Mouse (Mus musculus) granulocyte monocyte progenitor cell, adult 5-6 weeks (primary cell): ENCODE measurements around the gene Dand5. TPM values are rescaled to one million over a fixed set of nuclear protein-coding genes. Genes with fewer than 3 reads are reported as not detected.

Experiments
- ATAC-seq: replicated peaks from 2 replicates; pipeline ENCODE4 v1.8.0; 2016; ENCODE audit warnings: mild to moderate bottlenecking, moderate TSS enrichment, inconsistent platforms; ENCODE audit not compliant: poor library complexity, severe bottlenecking
- total RNA-seq, 2 experiments: library from RNA; stranded (forward) in 1 of 2; stranded (reverse) in 1 of 2; fragments of 200-712, 200-1000 nt in 1 of 2; fragments of >200 nt in 1 of 2; fragmentation: Nextera tagmentation in 1 of 2; gene quantifications; 2 replicates each; pipeline ENCODE4 v1.2.3; 2014 to 2017

Dand5 gene
- total RNA-seq, 2 experiments from 2014 or later: 3.6 to 4.7 TPM

DNA sequence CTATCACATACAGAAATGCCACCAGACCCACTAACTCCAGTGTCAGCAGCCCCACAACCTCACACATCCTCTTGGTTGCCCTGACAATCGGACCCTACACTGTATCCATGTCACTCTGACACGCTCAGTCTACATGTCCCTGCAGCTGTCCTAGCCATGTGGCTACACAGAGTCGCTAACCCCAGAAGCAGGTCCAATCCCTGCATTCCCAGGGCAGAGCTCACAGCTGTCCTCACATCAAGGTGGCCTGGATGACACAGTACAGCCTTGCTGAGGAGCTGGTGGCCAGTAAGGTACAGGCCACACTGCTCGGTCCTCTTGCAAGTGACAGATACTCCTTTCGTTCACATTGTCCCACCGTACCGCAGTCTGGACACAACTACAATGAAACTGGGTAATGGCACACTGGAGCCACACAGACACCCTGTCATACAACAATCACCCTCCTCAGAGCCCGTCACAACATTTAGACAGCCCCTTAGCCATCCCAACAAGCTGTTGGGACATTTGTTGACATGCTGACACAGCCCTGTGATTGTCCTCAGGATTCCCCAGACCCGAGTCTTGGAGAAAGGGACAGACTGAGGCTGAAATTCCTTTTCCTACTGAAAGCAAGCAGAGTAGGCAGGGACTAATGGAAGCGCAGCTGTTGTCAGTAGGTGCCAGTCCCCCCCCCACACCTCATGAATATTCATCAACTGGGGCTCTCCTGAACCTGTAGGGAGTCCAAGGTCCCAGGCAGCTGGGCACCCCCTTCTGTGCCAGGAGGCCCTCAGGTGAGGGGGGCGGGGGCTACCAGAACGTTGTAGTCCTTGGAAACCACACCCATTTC lies 13.3 kb downstream of the Dand5 start:
- no peak for ATAC-seq

DNA sequence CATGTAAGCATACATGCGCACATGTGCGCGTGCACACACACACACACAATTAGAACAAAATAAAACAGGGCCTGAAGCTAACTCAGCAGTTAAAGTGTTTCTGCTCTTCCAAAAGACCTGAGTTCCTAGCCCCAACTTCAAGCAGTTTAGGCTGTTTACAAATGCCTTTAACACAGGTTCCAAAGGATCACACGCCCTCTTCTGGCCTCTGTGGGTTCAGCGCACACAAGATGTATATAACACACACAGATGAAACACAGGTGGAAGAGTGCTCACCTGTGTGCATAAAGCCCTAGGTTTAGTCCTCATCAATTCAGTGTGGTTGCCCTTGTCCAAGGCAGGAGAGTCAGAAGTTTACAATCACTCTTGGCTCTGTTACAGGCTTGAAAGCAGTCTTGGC lies 16.6 kb downstream of the Dand5 start:
- no peak for ATAC-seq

DNA sequence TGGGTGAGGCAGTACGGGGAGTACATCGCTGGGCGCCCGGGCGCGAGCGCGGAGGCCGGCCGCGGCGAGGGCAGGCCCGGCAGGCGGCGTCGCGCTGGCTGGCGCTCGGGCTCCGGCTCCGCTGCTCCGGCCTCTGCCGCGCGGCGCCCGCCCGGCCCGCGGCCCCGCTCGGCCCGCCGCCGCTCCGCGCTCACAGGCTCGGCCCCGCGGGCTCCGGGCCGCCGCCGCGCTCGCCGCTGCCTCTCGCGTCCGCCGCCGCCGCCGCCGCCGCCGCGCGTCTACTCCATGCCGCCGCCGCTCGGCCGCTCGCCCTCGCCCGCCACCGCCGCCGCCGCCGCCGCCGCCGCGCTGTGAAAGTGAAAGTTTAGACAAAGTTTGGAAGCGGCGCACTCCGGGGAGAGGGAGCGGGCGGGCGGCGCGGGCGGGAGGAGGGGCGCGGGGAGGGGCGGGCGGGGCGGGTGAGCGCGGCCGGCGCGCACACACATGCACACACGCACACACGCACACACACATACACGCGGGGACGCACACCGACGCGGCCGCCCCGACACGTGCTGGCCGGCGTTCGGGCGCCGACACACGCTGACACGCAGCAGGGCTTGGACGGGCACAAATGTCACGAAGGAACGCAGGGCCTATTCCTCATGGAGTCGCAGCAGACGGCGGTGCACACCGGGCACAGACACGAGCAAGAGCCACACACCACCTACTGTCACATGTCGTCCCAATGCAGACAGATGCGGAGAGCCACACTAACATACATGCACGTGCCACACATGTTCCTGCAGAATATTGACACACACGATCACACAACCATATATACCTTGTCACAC lies 22.4 kb downstream of the Dand5 start, which contains the start of gene Nfix:
TSS of gene Nfix (minus strand) at position 346 of the 833 bp plus-strand sequence.
- ATAC-seq: peak; percentile 54

DNA sequence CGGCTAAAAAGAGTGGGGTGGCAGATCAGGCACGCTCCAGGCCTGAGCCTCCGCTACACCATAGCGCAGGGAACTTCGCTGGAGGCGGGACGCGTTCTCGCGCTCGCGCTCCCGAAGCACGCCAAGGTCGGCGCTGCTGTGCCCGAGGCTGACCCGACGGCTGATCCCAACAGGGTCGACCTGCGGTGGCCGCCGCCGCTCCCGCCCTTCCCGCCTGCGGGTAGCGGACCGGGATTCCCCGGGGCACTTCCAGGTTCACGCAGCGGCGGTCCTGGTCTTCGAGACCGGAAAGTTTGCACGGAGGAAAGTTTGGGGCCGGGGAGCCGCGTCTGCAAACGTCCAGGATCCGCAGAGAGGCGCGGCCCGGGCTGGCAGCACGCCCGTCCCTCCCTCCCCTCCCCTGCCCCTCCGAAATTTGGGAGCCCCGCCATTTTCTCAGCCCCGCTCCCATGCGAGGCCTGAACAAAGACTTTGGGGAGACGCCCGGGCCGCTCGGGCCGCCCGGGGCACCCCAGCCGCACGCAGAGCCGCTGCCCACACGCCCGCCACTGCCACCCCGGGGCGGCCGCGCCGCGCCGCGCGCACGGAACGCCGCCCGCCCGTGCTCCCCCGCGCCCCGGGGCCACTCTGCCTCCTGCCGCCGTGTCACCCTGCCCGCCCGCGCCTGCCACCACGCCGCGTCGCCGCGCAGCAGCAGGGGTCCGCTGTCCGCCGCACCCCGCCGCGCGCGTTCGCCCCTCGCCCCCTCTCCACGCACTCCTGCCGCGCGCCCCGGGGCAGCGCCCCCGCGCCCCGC lies 23.3 kb downstream of the Dand5 start:
- ATAC-seq: peak; percentile 61

DNA sequence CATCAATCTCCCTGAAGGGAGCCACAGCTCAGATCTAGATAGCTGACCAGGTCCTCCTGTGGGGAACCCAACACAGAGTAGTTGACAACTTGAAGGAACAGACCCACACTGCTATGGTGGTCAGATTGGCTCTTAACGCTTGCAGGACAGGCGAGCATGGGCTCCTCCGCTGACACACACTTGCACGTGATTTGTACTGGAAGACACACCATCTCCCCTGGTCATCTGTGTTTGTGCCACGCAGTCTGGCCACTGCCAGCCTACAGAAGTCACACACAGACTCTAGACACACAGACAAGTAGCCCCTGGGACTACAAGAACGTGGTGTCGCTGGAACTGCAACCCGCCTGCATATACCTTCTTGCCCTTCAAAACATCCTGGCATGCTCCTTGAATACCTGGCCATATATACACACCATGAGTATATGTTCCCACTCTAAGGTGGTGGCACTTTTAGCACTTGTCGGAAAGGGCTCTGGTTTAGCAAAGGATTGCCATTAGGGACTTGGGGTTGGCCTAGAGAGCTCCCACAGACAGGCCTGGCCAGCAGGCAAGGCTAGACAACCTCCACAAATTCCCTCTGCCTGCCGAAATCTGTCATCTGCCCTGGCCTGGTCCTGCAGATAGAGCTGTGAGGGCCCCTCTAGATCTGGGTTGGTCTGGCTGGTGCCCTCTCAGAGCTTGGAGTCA lies 24.0 kb downstream of the Dand5 start:
- ATAC-seq: no peak

DNA sequence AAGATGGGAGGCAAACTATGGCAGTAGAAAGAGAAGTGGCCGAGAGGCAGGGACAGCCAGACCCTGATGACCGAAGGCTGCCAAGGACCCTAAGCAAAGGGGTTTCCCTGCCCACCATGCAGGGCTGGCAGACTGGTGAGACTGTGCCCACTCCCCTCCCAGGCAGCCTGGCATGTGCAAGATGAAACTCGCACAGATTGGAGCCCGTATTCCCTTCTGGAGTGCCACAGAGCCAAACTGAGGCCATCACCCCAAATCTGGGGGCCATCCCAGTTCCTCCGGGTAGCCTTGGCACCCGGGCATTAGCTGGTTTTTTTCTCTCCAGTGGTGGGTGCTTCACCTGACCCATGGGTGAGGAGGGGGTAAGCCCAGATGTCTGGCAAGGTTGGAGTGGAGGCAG lies 24.7 kb downstream of the Dand5 start:
- no peak for ATAC-seq

DNA sequence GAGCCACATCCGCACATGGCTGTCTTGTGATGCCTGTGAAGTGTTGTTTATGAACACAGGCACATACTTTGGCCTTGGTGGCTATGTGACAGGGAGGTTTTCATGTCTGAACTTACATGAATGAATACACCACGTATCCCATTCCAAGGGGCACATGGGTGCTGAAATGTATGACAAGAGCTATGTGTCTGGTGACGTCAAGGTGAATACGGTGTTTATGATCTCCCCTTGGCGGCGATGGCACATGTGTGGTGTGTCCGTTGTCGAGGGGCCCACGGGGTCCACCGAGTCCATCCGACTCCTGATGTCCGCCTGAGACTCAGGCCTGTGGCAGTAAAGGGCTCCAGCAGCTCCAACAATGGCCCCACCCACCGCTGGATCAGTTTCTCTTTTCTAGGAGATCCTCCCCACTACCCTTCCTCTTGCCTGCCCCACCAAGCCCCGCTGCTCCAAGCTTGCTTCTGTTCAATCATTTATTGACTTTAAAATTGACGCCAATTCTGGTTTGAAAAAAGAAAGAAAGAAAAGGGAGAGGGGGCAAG lies 25.3 kb downstream of the Dand5 start:
- no peak for ATAC-seq

DNA sequence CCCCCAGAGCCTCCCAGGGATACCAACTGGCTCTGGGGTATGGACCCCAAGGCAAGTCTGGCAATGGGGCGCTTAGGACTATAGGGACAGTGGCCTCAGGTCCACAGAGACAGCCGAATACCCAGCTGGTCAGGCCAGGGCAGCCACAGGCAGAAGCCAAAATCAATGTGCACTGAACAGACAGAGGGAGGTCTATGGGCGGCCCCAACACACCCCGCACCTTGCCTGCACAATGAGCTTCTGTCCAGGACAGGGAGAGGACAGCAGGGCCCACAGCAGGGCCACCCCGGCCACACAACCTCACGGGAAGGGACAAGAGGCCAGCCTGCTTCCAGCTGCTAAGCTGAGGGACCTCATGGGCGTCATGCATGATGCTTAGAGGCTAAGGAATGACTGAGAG lies 28.1 kb downstream of the Dand5 start:
- no peak for ATAC-seq

DNA sequence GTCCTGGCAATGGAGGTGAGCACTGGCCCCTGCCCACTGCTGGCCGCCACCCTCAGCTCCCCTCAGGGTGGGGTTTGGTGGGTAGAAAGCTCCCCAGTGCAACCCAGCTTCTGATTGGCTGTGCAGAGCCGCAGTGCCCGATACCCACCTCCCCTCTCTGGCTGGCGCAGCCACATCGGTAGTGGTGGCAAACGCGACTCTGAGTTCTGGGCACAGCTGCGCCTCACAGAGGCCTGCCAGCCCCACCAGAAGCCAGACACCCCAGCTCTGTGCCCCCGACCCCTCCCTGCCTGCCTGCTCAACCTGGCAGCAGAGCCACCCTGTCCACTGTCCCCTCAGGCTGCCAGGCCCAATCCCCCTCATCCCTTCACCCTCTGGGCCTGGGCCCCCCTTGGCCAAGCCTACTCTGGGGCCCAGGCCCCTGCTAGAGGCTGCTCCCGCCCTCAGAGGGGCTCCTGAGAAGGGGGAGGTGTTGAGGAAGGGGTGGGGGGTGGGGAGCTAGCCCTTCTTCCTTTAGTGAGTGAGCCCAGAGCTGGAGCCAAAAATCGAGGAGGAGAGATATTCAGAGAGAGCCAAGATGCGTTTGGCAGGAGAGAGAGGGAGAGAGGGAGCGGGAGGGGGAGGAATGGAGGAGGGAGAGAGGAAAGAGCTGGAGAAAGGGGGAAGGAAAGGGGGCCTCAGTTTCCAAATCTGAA lies 28.7 kb downstream of the Dand5 start:
- no peak for ATAC-seq

DNA sequence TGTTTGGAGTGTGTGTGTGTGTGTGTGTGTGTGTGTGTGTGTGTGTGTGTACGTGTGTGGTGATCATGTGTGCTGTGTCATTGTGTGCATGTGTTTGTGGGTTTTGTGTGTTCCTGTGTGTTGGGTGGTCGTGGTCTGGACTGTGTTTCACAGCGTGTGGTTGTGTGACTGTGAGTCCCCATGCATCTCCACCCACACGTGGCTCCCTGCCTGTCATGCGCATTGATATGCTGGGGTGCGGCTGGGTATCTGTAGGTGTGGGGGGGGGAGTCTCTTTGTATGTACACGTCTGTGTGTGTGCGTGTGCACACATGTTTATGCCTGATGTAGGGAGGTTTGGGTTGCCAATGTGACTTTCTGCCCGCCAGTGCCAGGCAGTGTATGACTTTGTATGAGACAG lies 29.5 kb downstream of the Dand5 start:
- no peak for ATAC-seq

DNA sequence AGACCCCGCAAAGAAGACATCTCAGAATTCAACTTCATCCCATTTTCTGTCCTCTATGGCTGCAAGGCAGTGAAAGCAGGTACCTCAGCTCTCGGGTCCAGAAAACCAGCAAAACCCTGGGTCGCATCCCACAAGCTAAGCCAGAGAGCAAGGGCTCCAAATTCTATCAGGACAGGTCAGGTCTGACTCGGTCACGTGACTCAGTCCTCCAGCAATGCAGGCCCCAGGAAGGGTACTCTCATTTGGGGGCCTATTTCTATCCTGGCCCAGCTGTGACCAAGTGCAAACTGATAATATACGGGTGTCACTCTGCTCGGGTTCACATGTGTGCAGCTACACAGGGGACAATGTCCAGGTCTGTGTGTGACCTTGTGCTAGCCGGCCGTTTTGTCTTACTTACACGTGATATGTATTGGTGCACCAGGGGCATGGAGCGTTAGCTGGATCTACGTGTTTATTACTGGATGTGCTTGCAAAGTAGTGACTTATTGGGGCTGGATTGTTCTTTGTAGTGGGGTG lies 30.1 kb downstream of the Dand5 start:
- ATAC-seq: no peak

DNA sequence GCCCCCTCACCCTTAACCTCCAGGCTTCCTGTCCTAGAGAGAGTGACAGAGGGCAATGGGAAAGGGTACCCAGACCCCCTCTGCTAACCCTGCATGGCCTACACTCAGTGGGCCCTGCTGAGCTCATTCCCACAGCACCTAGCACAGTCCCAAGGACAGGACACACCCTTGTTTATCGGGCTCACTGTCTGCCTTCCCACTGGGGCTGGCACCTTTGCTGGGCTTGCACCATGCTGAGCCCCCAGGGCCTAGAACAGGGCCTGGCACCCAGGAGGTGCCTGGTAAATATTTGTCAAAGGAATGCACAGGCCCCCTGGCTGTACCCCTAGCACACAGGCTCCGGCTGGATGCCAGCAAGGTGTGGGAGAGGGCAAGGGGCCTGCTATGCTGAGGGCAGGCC lies 32.1 kb downstream of the Dand5 start:
- ATAC-seq: no peak

DNA sequence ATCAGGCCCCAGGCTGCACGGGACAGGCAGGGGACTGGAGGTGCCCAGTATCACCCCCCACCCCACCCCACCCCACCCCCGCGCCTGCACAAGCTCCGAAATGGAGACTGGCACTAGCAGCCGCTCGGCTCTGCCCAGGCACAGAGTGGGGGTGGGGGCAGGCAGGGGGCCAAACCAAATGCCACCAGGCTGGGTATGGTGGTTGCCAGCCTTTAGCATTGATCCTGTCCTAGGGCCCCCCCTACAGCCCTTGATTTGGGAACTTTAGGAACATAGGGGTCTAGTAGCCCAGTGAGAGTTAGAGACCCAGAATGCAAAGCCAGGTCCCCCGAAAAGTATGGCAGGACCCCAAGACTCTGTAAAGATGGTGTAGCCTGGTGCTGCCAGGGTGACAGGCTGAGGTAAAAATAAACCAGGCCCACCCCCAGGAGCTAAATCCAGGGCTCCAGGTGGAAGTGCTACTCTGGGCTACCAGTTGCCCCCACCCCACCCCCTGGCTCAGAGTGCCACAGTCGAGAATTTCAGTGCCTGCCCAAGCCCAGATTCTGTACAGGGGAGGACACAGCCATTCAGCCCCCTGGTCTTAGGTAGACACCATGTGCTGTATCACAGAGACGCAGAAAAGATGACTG lies 32.7 kb downstream of the Dand5 start:
- no peak for ATAC-seq

DNA sequence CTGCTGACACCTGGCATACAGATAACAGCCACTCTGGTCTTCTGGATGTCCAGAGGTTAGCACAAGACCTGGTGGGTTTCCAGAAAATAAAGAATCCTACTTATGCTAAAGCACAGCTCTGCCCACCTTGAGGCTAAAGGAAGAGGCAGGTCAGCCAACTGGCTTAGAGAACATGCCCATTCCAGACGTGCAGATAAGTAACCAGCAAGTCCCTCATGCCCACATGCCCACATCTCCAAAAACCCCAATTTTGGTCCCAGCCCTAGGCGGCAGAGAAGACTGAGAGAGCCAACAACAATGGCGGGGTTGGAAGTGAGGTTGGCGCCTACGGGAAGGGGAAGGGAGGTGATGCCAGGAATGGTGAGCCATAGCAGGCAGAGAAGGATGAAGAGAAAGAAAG lies 33.3 kb downstream of the Dand5 start:
- ATAC-seq: no peak

DNA sequence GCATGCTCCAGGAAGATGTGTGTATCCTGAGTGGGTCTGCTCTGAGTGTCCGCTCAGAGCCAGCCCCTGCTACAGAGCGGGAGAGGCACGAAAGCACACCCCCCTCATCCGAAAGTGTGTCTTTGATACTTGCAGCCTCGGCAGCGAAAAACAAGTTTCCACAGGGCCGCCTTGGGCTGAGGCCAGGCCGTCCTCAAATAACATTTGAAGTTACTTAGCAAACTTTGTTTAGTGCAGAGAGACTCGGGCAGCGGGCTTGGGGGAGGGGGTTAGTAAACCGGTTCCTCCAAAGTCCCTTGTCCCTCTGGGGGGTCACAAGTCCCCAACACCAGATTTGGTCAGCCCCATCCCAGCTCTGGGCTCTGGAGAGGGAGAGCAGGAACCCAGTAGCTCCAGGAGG lies 33.7 kb downstream of the Dand5 start:
- ATAC-seq: no peak

DNA sequence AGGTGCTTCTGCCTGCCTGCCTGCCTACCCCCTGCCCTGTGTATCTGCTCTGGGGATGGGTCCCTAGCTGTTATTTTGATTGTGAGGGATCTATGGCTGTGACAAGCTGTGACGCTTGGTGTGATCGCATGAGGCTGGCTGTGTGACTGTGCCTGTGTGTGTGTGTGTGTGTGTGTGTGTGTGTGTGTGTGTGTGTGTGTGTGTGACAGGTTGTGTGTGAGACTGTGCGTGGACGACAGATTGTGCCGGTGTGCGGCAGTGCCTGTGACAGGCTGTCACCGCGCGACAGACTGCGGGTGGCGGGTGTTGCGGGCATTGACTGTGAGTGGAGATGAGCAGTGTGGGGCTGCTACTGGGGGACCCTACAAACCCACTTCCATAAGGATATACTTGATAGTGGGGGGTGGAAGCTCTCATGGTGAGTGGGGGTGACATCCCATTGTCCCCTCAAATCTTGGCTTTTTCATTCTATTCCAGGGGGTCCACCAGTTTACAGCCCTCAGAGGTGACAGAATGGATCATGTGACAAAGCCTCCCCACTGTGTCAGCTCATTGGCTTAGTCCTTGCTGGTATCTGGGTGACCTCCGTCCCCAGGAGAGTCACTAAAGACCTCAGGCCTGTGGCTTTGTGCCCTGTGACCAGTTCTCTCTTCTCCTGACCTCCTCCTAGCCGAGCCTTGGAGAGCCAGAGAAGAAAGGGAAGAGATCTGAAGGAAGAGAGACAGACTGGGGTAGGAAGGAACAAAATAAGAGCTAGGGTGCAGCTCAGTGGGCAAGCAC lies 34.9 kb downstream of the Dand5 start:
- ATAC-seq: no peak

DNA sequence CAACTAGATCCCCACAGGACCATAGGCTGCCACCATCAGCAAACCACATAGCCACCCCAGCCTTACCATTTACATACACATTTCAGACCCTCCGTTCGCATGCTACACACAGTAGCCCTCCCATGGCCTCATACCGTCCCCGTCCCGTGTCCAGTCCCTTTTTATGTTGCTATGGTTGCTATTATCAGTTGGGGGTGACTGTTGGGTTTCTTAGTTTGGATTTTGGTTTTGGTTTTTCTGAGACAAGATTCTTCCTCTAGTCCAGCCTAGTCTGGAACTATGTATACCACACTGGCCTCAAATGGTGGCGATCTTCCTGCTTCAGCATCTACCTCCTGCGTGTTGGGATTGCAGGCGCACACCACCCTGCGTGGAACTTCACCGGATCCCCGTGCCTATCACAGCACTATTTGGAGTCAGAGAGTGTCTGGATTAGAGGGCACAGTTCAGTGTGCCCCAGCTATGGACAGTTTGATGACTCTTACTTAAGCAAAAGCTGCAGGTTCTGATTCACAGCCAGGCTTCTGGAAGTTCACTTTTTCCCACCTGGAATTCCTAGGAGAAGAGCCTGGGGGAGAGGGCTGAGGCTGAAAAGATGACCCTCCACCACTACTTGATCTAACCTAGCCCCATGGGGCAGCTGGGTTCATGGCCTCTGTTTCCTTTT lies 35.7 kb downstream of the Dand5 start:
- ATAC-seq: no peak
